Mouse (Mus musculus) liver, embryonic 14.5 days (tissue): ENCODE measurements around the gene 1190002N15Rik. TPM values are rescaled to one million over a fixed set of nuclear protein-coding genes. Genes with fewer than 3 reads are reported as not detected.

ENCODE experiments used
- ATAC-seq: fragments of 200-750 bp; cut with Nextera tagmentation; 2 replicates; pipeline ENCODE4 v1.8.0; 2017; ENCODE audit warnings: moderate number of reproducible peaks, mild to moderate bottlenecking, moderate library complexity; ENCODE audit not compliant: insufficient read depth
- DNase-seq, 3 experiments: peaks; one replicate each; pipeline ENCODE4 v3.0.0-alpha.2; 2012 to 2013; ENCODE audit warnings: low read depth in 3 of 3, low spot score in 3 of 3
- H3K27ac ChIP-seq: fragments of 300-500 bp; sonication (generic); 2 replicates; pipeline ENCODE4 v1.5.1; 2014; ENCODE audit warnings: moderate library complexity, mild to moderate bottlenecking, control low read depth, inconsistent platforms
- H3K27me3 ChIP-seq: fragments of 300-500 bp; sonication (generic); 2 replicates; pipeline ENCODE4 v1.6.1; 2014; ENCODE audit warnings: mild to moderate bottlenecking, low read length, moderate library complexity; ENCODE audit not compliant: control insufficient read depth, insufficient read depth
- H3K36me3 ChIP-seq: fragments of 300-500 bp; sonication (generic); replicated peaks from 2 replicates; pipeline ENCODE4 v1.6.1; 2014; ENCODE audit warnings: low read depth; ENCODE audit not compliant: control insufficient read depth, insufficient read depth
- H3K4me1 ChIP-seq, 2 experiments: fragments of 200-500 bp in 1 of 2; fragments of 300-500 bp in 1 of 2; sonication (generic) in 1 of 2; replicated peaks; 2 replicates each; pipeline ENCODE4 v1.6.1; 2012 to 2014; ENCODE audit warnings: antibody characterized with exemption in 1 of 2, inconsistent platforms in 1 of 2, low read length in 1 of 2; ENCODE audit not compliant: control insufficient read depth in 2 of 2, insufficient read depth in 2 of 2
- H3K4me2 ChIP-seq: fragments of 300-500 bp; sonication (generic); 2 replicates; pipeline ENCODE4 v1.6.1; 2014; ENCODE audit warnings: low read depth, mild to moderate bottlenecking, control low read depth, moderate library complexity
- H3K4me3 ChIP-seq, 2 experiments: fragments of 200-500 bp in 1 of 2; fragments of 300-500 bp in 1 of 2; sonication (generic) in 1 of 2; 2 replicates each; pipeline ENCODE4 v1.5.1; 2012 to 2014; ENCODE audit warnings: low read depth in 2 of 2, low read length in 2 of 2, mild to moderate bottlenecking in 2 of 2, control low read depth in 1 of 2, inconsistent platforms in 1 of 2, moderate library complexity in 1 of 2; ENCODE audit not compliant: insufficient read depth in 1 of 2
- H3K9ac ChIP-seq: fragments of 300-500 bp; sonication (generic); replicated peaks from 2 replicates; pipeline ENCODE4 v1.6.1; 2014; ENCODE audit warnings: mild to moderate bottlenecking, control low read depth, moderate library complexity
- H3K9me3 ChIP-seq: fragments of 300-500 bp; sonication (generic); 2 replicates; pipeline ENCODE4 v1.6.1; 2016; ENCODE audit warnings: low read length, mixed read lengths; ENCODE audit not compliant: control insufficient read depth
- CTCF ChIP-seq: IDR thresholded peaks from 2 replicates; pipeline ENCODE4 v1.5.1; 2016; ENCODE audit warnings: antibody characterized with exemption, low read depth, control low read depth
- EP300 ChIP-seq: IDR thresholded peaks from 2 replicates; pipeline ENCODE4 v1.6.1; 2016; ENCODE audit warnings: antibody characterized with exemption, low read depth
- WGBS: fragments of 180-500 bp; shearing (Covaris S2); extraction: QIAGEN DNeasy Blood & Tissue Kit; methylation state at CpG from one replicate; pipeline ENCODE4 v1.1.7; 2014; ENCODE audit not compliant: insufficient replicate concordance; 5-methylcytosine and 5-hydroxymethylcytosine counted together
- polyA plus RNA-seq, 2 experiments: library from polyadenylated mRNA; depleted of rRNA in 1 of 2; stranded (reverse) in 1 of 2; unstranded in 1 of 2; fragments of >200 nt; fragmentation: Nextera tagmentation in 1 of 2; extraction: Ambion mirVana in 1 of 2; gene quantifications; 2 replicates each; pipeline versions ENCODE4 v1.2.1 to v1.2.3; 2012 to 2014

The 1190002N15Rik gene
- polyA plus RNA-seq (2012; rRNA removed) = 5.8 and 7.9 TPM in 2 replicates
- 5.2 and 8.9 TPM in 2 replicates for polyA plus RNA-seq (2014; fragmentation: Nextera tagmentation; extraction: Ambion mirVana)

GRCm38 (mm10) chr9:94537970-94538822 is at the start of gene 1190002N15Rik:
1190002N15Rik (minus strand) TSS chr9:94538081.
- peak within 1 kb of the TSS; percentile 84 for H3K27ac ChIP-seq
- H3K9ac ChIP-seq = peak within 1 kb of the TSS; percentile 89
- H3K27me3 ChIP-seq = no peaks in the 10 kb centered on the region
- ATAC-seq (peak; percentile 82), DNase-seq (peak; percentile 84 to 87 (median 87))
- peaks cover 12 to 20% of the 10 kb centered on the region in 2 experiments for H3K4me1 ChIP-seq
- under 1% methylated on average over 81 of the region's 104 CpGs for WGBS
- no peaks in the 10 kb centered on the region for H3K9me3 ChIP-seq
- H3K36me3 ChIP-seq = no peaks in the 10 kb centered on the region
- H3K4me2 ChIP-seq = peak within 1 kb of the TSS; percentile 98
- TF ChIP-seq EP300 (no peak), CTCF (no peak; the same call in 1 of the 2 replicates)
- peak within 1 kb of the TSS; percentile 67 to 88 for H3K4me3 ChIP-seq

GRCm38 (mm10) chr9:94582309-94582708 is 44.4 kb upstream of the 1190002N15Rik start:
- no peaks in the 10 kb centered on the region for H3K36me3 ChIP-seq
- no peak overlapping the region for H3K9ac ChIP-seq
- no peaks in the 10 kb centered on the region for H3K4me1 ChIP-seq
- no peak overlapping the region for H3K27ac ChIP-seq
- 74% methylated on average over 8 of the region's 8 CpGs for WGBS
- no peak overlapping the region for H3K4me2 ChIP-seq
- no peaks in the 10 kb centered on the region for H3K27me3 ChIP-seq
- TF ChIP-seq CTCF (no peak), EP300 (no peak)
- no peak for ATAC-seq
- no peak for DNase-seq
- no peaks in the 10 kb centered on the region for H3K9me3 ChIP-seq
- no peak overlapping the region for H3K4me3 ChIP-seq

- no peaks in the 10 kb centered on the region for H3K36me3 ChIP-seq
- no peak overlapping the region for H3K9ac ChIP-seq
- 48% methylated on average over 4 of the region's 4 CpGs for WGBS
- TF ChIP-seq EP300 = no peak
- no peak for TF ChIP-seq CTCF
- no peak overlapping the region for H3K27ac ChIP-seq
- DNase-seq (no peak), ATAC-seq (no peak)
- no peaks in the 10 kb centered on the region for H3K27me3 ChIP-seq
- H3K4me2 ChIP-seq = no peak overlapping the region
- no peaks in the 10 kb centered on the region for H3K4me1 ChIP-seq
- no peak overlapping the region for H3K4me3 ChIP-seq
- no peaks in the 10 kb centered on the region for H3K9me3 ChIP-seq
Observed at GRCm38 (mm10) chr9:94581661-94582060, 43.8 kb upstream of the 1190002N15Rik start.

GRCm38 (mm10) chr9:94580071-94580737 is 42.3 kb upstream of the 1190002N15Rik start:
- ATAC-seq = no peak
- Histone ChIP-seq H3K27ac (no peak overlapping the region), H3K27me3 (no peaks in the 10 kb centered on the region), H3K4me1 (no peaks in the 10 kb centered on the region), H3K4me2 (no peak overlapping the region), H3K36me3 (no peaks in the 10 kb centered on the region), H3K4me3 (no peak overlapping the region), H3K9me3 (no peaks in the 10 kb centered on the region), H3K9ac (no peak overlapping the region)
- DNase-seq = no peak
- WGBS = 73% methylated on average over 3 of the region's 3 CpGs
- no peak for TF ChIP-seq EP300
- TF ChIP-seq CTCF = no peak

GRCm38 (mm10) chr9:94571802-94572201 is 33.9 kb upstream of the 1190002N15Rik start:
- no peak for DNase-seq
- no peak overlapping the region for H3K4me2 ChIP-seq
- 29% methylated on average over 1 of the region's 1 CpGs for WGBS
- no peak overlapping the region for H3K4me3 ChIP-seq
- no peaks in the 10 kb centered on the region for H3K36me3 ChIP-seq
- no peak overlapping the region for H3K27ac ChIP-seq
- H3K9me3 ChIP-seq = no peaks in the 10 kb centered on the region
- no peak for ATAC-seq
- TF ChIP-seq EP300 = no peak
- no peaks in the 10 kb centered on the region for H3K4me1 ChIP-seq
- H3K27me3 ChIP-seq = no peaks in the 10 kb centered on the region
- H3K9ac ChIP-seq = no peak overlapping the region
